Mouse (Mus musculus): ENCODE measurements around the gene Ubap2l. TPM values are rescaled to one million over a fixed set of nuclear protein-coding genes. Genes with fewer than 3 reads are reported as not detected.

Gene Ubap2l
- total RNA-seq, 1 experiment from 2014 or later, result 198 TPM

GRCm38 (mm10) chr3:90076921-90077716 is 24.7 kb upstream of the Ubap2l start:
- peak in 1 of 2 experiments; percentile 8; a peak in 1 of 4 replicates for ATAC-seq (replicated peaks in 1 of 2; ENCODE audit: insufficient read depth in 1 of 2, low FRiP score in 2 of 2, low TSS enrichment in 1 of 2, low read depth in 1 of 2, poor library complexity in 2 of 2, severe bottlenecking in 2 of 2)

GRCm38 (mm10) chr3:90072294-90072693 is 19.9 kb upstream of the Ubap2l start, which contains the start of gene Tpm3:
Gene Tpm3 (plus strand): TSS chr3:90072649.
- ATAC-seq (replicated peaks in 1 of 2; ENCODE audit: insufficient read depth in 1 of 2, low FRiP score in 2 of 2, low TSS enrichment in 1 of 2, low read depth in 1 of 2, poor library complexity in 2 of 2, severe bottlenecking in 2 of 2), result no peak

GRCm38 (mm10) chr3:90069688-90070087 is 17.3 kb upstream of the Ubap2l start:
- ATAC-seq (replicated peaks in 1 of 2; ENCODE audit: insufficient read depth in 1 of 2, low FRiP score in 2 of 2, low TSS enrichment in 1 of 2, low read depth in 1 of 2, poor library complexity in 2 of 2, severe bottlenecking in 2 of 2), result no peak

- ATAC-seq (replicated peaks in 1 of 2; ENCODE audit: insufficient read depth in 1 of 2, low FRiP score in 2 of 2, low TSS enrichment in 1 of 2, low read depth in 1 of 2, poor library complexity in 2 of 2, severe bottlenecking in 2 of 2), result no peak
Measured at GRCm38 (mm10) chr3:90067851-90068250, 15.4 kb upstream of the Ubap2l start.

- peak in 1 of 2 experiments; percentile 51; a peak in 1 of 4 replicates for ATAC-seq (replicated peaks in 1 of 2; ENCODE audit: insufficient read depth in 1 of 2, low FRiP score in 2 of 2, low TSS enrichment in 1 of 2, low read depth in 1 of 2, poor library complexity in 2 of 2, severe bottlenecking in 2 of 2)
Measured at GRCm38 (mm10) chr3:90065553-90065952, 13.1 kb upstream of the Ubap2l start.

GRCm38 (mm10) chr3:90064383-90064782 is 12.0 kb upstream of the Ubap2l start:
- ATAC-seq (replicated peaks in 1 of 2; ENCODE audit: insufficient read depth in 1 of 2, low FRiP score in 2 of 2, low TSS enrichment in 1 of 2, low read depth in 1 of 2, poor library complexity in 2 of 2, severe bottlenecking in 2 of 2), result no peak

GRCm38 (mm10) chr3:90062539-90062938 is 10.1 kb upstream of the Ubap2l start:
- ATAC-seq (replicated peaks in 1 of 2; ENCODE audit: insufficient read depth in 1 of 2, low FRiP score in 2 of 2, low TSS enrichment in 1 of 2, low read depth in 1 of 2, poor library complexity in 2 of 2, severe bottlenecking in 2 of 2), result no peak

- no peak for ATAC-seq (replicated peaks in 1 of 2; ENCODE audit: insufficient read depth in 1 of 2, low FRiP score in 2 of 2, low TSS enrichment in 1 of 2, low read depth in 1 of 2, poor library complexity in 2 of 2, severe bottlenecking in 2 of 2)
Measured at GRCm38 (mm10) chr3:90061549-90061948, 9.1 kb upstream of the Ubap2l start.

- peak; percentile 34 to 55 for ATAC-seq (replicated peaks in 1 of 2; ENCODE audit: insufficient read depth in 1 of 2, low FRiP score in 2 of 2, low TSS enrichment in 1 of 2, low read depth in 1 of 2, poor library complexity in 2 of 2, severe bottlenecking in 2 of 2)
Measured at GRCm38 (mm10) chr3:90051441-90052350, 732 bp downstream of the Ubap2l start, which contains the start of gene 4933434E20Rik. Gene 4933434E20Rik (plus strand): TSS chr3:90051636.

- ATAC-seq (replicated peaks in 1 of 2; ENCODE audit: insufficient read depth in 1 of 2, low FRiP score in 2 of 2, low TSS enrichment in 1 of 2, low read depth in 1 of 2, poor library complexity in 2 of 2, severe bottlenecking in 2 of 2), result no peak
Measured at GRCm38 (mm10) chr3:90049691-90050090, 2.7 kb downstream of the Ubap2l start.

GRCm38 (mm10) chr3:90036263-90036662 is 16.2 kb downstream of the Ubap2l start:
- ATAC-seq (replicated peaks in 1 of 2; ENCODE audit: insufficient read depth in 1 of 2, low FRiP score in 2 of 2, low TSS enrichment in 1 of 2, low read depth in 1 of 2, poor library complexity in 2 of 2, severe bottlenecking in 2 of 2), result no peak

GRCm38 (mm10) chr3:90034653-90035052 is 17.8 kb downstream of the Ubap2l start:
- no peak for ATAC-seq (replicated peaks in 1 of 2; ENCODE audit: insufficient read depth in 1 of 2, low FRiP score in 2 of 2, low TSS enrichment in 1 of 2, low read depth in 1 of 2, poor library complexity in 2 of 2, severe bottlenecking in 2 of 2)

GRCm38 (mm10) chr3:90016626-90017025 is 35.8 kb downstream of the Ubap2l start:
- ATAC-seq (replicated peaks in 1 of 2; ENCODE audit: insufficient read depth in 1 of 2, low FRiP score in 2 of 2, low TSS enrichment in 1 of 2, low read depth in 1 of 2, poor library complexity in 2 of 2, severe bottlenecking in 2 of 2), result no peak

- no peak for ATAC-seq (replicated peaks in 1 of 2; ENCODE audit: insufficient read depth in 1 of 2, low FRiP score in 2 of 2, low TSS enrichment in 1 of 2, low read depth in 1 of 2, poor library complexity in 2 of 2, severe bottlenecking in 2 of 2)
Measured at GRCm38 (mm10) chr3:90010291-90010690, 42.1 kb downstream of the Ubap2l start.

- ATAC-seq (replicated peaks in 1 of 2; ENCODE audit: insufficient read depth in 1 of 2, low FRiP score in 2 of 2, low TSS enrichment in 1 of 2, low read depth in 1 of 2, poor library complexity in 2 of 2, severe bottlenecking in 2 of 2), result no peak
Measured at GRCm38 (mm10) chr3:90004091-90004796, 48.2 kb downstream of the Ubap2l start.

GRCm38 (mm10) chr3:89999830-90000229 is 52.6 kb downstream of the Ubap2l start:
- ATAC-seq (replicated peaks in 1 of 2; ENCODE audit: insufficient read depth in 1 of 2, low FRiP score in 2 of 2, low TSS enrichment in 1 of 2, low read depth in 1 of 2, poor library complexity in 2 of 2, severe bottlenecking in 2 of 2), result no peak

- no peak for ATAC-seq (replicated peaks in 1 of 2; ENCODE audit: insufficient read depth in 1 of 2, low FRiP score in 2 of 2, low TSS enrichment in 1 of 2, low read depth in 1 of 2, poor library complexity in 2 of 2, severe bottlenecking in 2 of 2)
Measured at GRCm38 (mm10) chr3:89999090-89999489, 53.3 kb downstream of the Ubap2l start.

All from hematopoietic stem cell, adult 5-6 weeks (primary cell).